Mouse (Mus musculus): ENCODE measurements around the gene Asb17. TPM values are rescaled to one million over a fixed set of nuclear protein-coding genes. Genes with fewer than 3 reads are reported as not detected.
"Not testable (repeated sequence)": the region's sequence is repeated elsewhere in the genome, so short reads cannot be mapped to it uniquely, and the experiment has no call there.

Gene Asb17
- total and polyA plus RNA-seq, 2 experiments from 2014 or later = 0.18 TPM; not detected in 1

DNA sequence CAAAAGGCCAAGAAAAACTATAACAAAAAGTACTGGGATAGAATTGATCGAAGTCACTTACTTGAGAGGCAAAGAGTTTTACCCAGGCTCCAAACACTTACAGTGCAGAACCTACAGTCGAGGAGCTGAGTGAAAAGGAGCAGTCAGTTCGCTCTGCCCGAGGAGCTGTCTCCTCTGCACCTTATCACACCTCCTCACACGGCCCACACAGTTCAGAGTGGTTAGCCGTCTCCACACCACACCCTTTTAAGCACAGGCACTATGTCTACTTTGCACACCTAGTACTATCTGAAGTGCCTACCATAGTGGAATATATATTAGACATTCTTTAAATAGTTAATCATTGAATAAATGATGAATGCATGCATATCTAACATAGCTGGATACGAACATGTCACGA is 8.3 kb downstream of the Asb17 start:
- no peak for TF ChIP-seq EP300 (IDR thresholded peaks at IDR 0.05; ENCODE audit: low read depth)
- TF ChIP-seq CTCF (IDR thresholded peaks at IDR 0.05; ENCODE audit: low read depth) = no peak
- Histone ChIP-seq H3K27me3 (ENCODE audit: control insufficient read depth, insufficient read depth, low read length) (peaks cover 8% of the 10 kb centered on the region; the same call in 1 of the 2 replicates), H3K27ac (ENCODE audit: low read depth) (no peak overlapping the region), H3K4me2 (ENCODE audit: low read depth, low read length) (no peak overlapping the region), H3K36me3 (replicated peaks; ENCODE audit: control insufficient read depth, insufficient read depth, low read length) (no peaks in the 10 kb centered on the region), H3K4me1 (ENCODE audit: control insufficient read depth, insufficient read depth) (peaks cover 22% of the 10 kb centered on the region), H3K9me3 (replicated peaks; ENCODE audit: control insufficient read depth, low read length) (no peaks in the 10 kb centered on the region), H3K9ac (replicated peaks; ENCODE audit: low read depth, low read length) (no peak overlapping the region), H3K4me3 (ENCODE audit: low read depth, low read length) (no peak overlapping the region)
- ATAC-seq (ENCODE audit: insufficient read depth, low read depth) = no peak
- DNase-seq (ENCODE audit: low spot score) = no peak
- 47% methylated on average over 8 of the region's 8 CpGs for WGBS

- Histone ChIP-seq H3K27ac (ENCODE audit: low read depth) (no peak overlapping the region), H3K36me3 (replicated peaks; ENCODE audit: control insufficient read depth, insufficient read depth, low read length) (no peaks in the 10 kb centered on the region), H3K4me3 (ENCODE audit: low read depth, low read length) (no peak overlapping the region), H3K4me1 (ENCODE audit: control insufficient read depth, insufficient read depth) (no peaks in the 10 kb centered on the region), H3K9ac (replicated peaks; ENCODE audit: low read depth, low read length) (no peak overlapping the region), H3K27me3 (ENCODE audit: control insufficient read depth, insufficient read depth, low read length) (peaks cover under 1% of the 10 kb centered on the region; the same call in 1 of the 2 replicates), H3K4me2 (ENCODE audit: low read depth, low read length) (no peak overlapping the region), H3K9me3 (replicated peaks; ENCODE audit: control insufficient read depth, low read length) (no peaks in the 10 kb centered on the region)
- DNase-seq (ENCODE audit: low spot score) (no peak), ATAC-seq (ENCODE audit: insufficient read depth, low read depth) (no peak)
- 75% methylated on average over 10 of the region's 10 CpGs for WGBS
- TF ChIP-seq CTCF (IDR thresholded peaks at IDR 0.05; ENCODE audit: low read depth) = no peak
- TF ChIP-seq EP300 (IDR thresholded peaks at IDR 0.05; ENCODE audit: low read depth) = no peak
Observed at GRCm38 (mm10) chr3:153858350-153859001, 14.5 kb downstream of the Asb17 start.

- not testable (repeated sequence) for H3K27me3 ChIP-seq (ENCODE audit: control insufficient read depth, insufficient read depth, low read length); H3K27ac ChIP-seq (ENCODE audit: low read depth); H3K9ac ChIP-seq (replicated peaks; ENCODE audit: low read depth, low read length); DNase-seq (ENCODE audit: low spot score); H3K9me3 ChIP-seq (replicated peaks; ENCODE audit: control insufficient read depth, low read length); H3K4me1 ChIP-seq (ENCODE audit: control insufficient read depth, insufficient read depth); ATAC-seq (ENCODE audit: insufficient read depth, low read depth); H3K4me2 ChIP-seq (ENCODE audit: low read depth, low read length); H3K4me3 ChIP-seq (ENCODE audit: low read depth, low read length); H3K36me3 ChIP-seq (replicated peaks; ENCODE audit: control insufficient read depth, insufficient read depth, low read length)
- WGBS = 74% methylated on average over 8 of the region's 8 CpGs
Observed at GRCm38 (mm10) chr3:153860392-153860791, 16.4 kb downstream of the Asb17 start.

- H3K27ac ChIP-seq (ENCODE audit: low read depth) = no peak overlapping the region
- H3K9me3 ChIP-seq (replicated peaks; ENCODE audit: control insufficient read depth, low read length) = no peaks in the 10 kb centered on the region
- H3K9ac ChIP-seq (replicated peaks; ENCODE audit: low read depth, low read length) = no peak overlapping the region
- no peaks in the 10 kb centered on the region for H3K4me1 ChIP-seq (ENCODE audit: control insufficient read depth, insufficient read depth)
- H3K4me2 ChIP-seq (ENCODE audit: low read depth, low read length) = no peak overlapping the region
- 68% methylated on average over 2 of the region's 2 CpGs for WGBS
- TF ChIP-seq CTCF (IDR thresholded peaks at IDR 0.05; ENCODE audit: low read depth) = no peak
- TF ChIP-seq EP300 (IDR thresholded peaks at IDR 0.05; ENCODE audit: low read depth) = no peak
- no peak overlapping the region for H3K4me3 ChIP-seq (ENCODE audit: low read depth, low read length)
- no peaks in the 10 kb centered on the region for H3K36me3 ChIP-seq (replicated peaks; ENCODE audit: control insufficient read depth, insufficient read depth, low read length)
- H3K27me3 ChIP-seq (ENCODE audit: control insufficient read depth, insufficient read depth, low read length) = no peaks in the 10 kb centered on the region
- ATAC-seq (ENCODE audit: insufficient read depth, low read depth) = no peak
- no peak for DNase-seq (ENCODE audit: low spot score)
Observed at GRCm38 (mm10) chr3:153863816-153864215, 19.8 kb downstream of the Asb17 start.

GRCm38 (mm10) chr3:153864636-153865429 is 20.8 kb downstream of the Asb17 start:
- no peak for DNase-seq (ENCODE audit: low spot score)
- no peak for ATAC-seq (ENCODE audit: insufficient read depth, low read depth)

More at GRCm38 (mm10) chr3:153864636-153865429, 20.8 kb downstream of the Asb17 start:
- no peaks in the 10 kb centered on the region for H3K36me3 ChIP-seq (replicated peaks; ENCODE audit: control insufficient read depth, insufficient read depth, low read length)
- 72% methylated on average over 4 of the region's 4 CpGs for WGBS
- H3K27me3 ChIP-seq (ENCODE audit: control insufficient read depth, insufficient read depth, low read length) = no peaks in the 10 kb centered on the region
- H3K9me3 ChIP-seq (replicated peaks; ENCODE audit: control insufficient read depth, low read length) = no peaks in the 10 kb centered on the region
- H3K27ac ChIP-seq (ENCODE audit: low read depth) = no peak overlapping the region
- no peak overlapping the region for H3K4me2 ChIP-seq (ENCODE audit: low read depth, low read length)
- no peak overlapping the region for H3K9ac ChIP-seq (replicated peaks; ENCODE audit: low read depth, low read length)
- H3K4me3 ChIP-seq (ENCODE audit: low read depth, low read length) = no peak overlapping the region
- peak; percentile 29 for TF ChIP-seq CTCF (IDR thresholded peaks at IDR 0.05; ENCODE audit: low read depth)
- no peak for TF ChIP-seq EP300 (IDR thresholded peaks at IDR 0.05; ENCODE audit: low read depth)
- no peaks in the 10 kb centered on the region for H3K4me1 ChIP-seq (ENCODE audit: control insufficient read depth, insufficient read depth)
